Mouse (Mus musculus) kidney, adult 2 months (tissue): ENCODE data around the gene Tmprss3. TPM values are rescaled to one million over a fixed set of nuclear protein-coding genes. Genes with fewer than 3 reads are reported as not detected.

ENCODE experiments used
- DNase-seq: peaks from one replicate; pipeline ENCODE4 v3.0.0; 2021
- H3K27ac ChIP-seq: fragments of 200-500 bp; 2 replicates; pipeline ENCODE4 v1.5.1; 2012; ENCODE audit warnings: low read depth, low read length, control low read depth, inconsistent platforms; ENCODE audit not compliant: insufficient read depth
- H3K27me3 ChIP-seq: fragments of 200-500 bp; replicated peaks from 2 replicates; pipeline ENCODE4 v1.6.1; 2012; ENCODE audit warnings: mild to moderate bottlenecking, moderate library complexity, low read length, inconsistent platforms; ENCODE audit not compliant: control insufficient read depth, insufficient read depth
- H3K36me3 ChIP-seq: fragments of 200-500 bp; 2 replicates; pipeline ENCODE4 v1.6.1; 2012; ENCODE audit warnings: mild to moderate bottlenecking, moderate library complexity, low read length, inconsistent platforms; ENCODE audit not compliant: control insufficient read depth, insufficient read depth
- H3K4me1 ChIP-seq: fragments of 200-500 bp; 2 replicates; pipeline ENCODE4 v1.6.1; 2011; ENCODE audit warnings: low read length; ENCODE audit not compliant: control insufficient read depth, insufficient read depth
- H3K4me3 ChIP-seq: fragments of 200-500 bp; 2 replicates; pipeline ENCODE4 v1.5.1; 2011; ENCODE audit warnings: mild to moderate bottlenecking, low read depth, low read length, control low read depth; ENCODE audit not compliant: insufficient read depth
- CTCF ChIP-seq: fragments of 200-500 bp; conservative IDR thresholded peaks from 2 replicates; pipeline ENCODE4 v1.5.1; 2011; ENCODE audit warnings: low read depth, mild to moderate bottlenecking, control low read depth, low read length, moderate library complexity, mixed read lengths; ENCODE audit not compliant: insufficient read depth, insufficient read length
- POLR2A ChIP-seq: fragments of 200-500 bp; IDR thresholded peaks from one replicate; pipeline ENCODE4 v1.6.1; 2011; ENCODE audit warnings: low read depth, low read length, control low read depth
- WGBS: fragments of 180-500 bp; shearing (Covaris S2); methylation state at CpG from one replicate; pipeline ENCODE4 v1.1.7; 2018; 5-methylcytosine and 5-hydroxymethylcytosine counted together
- polyA plus RNA-seq: library from polyadenylated mRNA; depleted of rRNA; stranded (reverse); fragments of >200 nt; gene quantifications from 2 replicates; pipeline ENCODE4 v1.2.3, GENCODE M21; 2012

Tmprss3 gene
- polyA plus RNA-seq, 1 experiment, result 0.03 TPM

DNA sequence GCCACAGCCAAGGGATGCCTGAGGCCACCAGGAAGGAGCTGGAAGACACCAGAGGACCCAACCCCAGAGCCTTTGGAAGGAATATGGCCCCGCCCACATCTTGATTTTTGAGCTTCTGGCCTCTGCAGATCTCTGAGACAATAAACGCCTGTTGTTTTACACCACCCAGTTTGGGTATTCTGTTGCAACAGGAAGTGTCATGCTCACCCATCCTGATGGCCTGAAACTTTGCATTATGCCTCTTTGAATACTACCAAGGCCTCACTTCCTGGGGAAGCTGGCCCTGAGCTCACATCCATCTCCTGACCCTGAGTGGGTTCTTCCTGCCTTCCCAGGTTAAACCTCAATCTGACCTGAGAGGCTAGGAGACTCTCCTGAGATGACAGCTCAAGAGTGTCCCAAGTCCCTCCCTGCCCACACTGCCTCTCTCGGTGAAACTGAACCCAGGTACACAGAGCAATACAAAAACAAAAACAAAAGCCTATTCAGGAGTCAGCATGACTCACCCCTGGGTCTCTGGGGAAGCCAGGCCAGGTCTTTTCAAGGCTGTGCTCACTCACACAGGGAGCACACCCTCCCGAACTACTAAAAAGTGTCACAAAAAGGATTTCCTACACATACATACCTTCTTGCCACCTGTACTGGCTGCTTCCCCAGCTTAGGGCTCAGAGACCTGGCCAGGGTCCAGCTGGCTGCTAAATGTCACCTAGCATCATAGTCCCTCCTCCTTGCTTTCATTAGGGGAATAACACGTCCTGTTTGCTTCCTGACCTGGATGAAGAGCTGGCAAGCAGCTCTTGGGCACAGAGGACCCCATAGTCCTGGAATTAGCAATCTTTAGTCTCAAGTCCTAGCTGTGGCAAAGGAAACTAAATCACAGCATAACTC lies 17.5 kb upstream of the Tmprss3 start:
- peak; percentile 20 for DNase-seq

GRCm38 (mm10) chr17:31211881-31212280 lies 13.1 kb upstream of the Tmprss3 start:
- 89% methylated on average over 6 of the region's 6 CpGs for WGBS
- DNase-seq, result no peak
- Histone ChIP-seq H3K27me3 (no peaks in the 10 kb centered on the region), H3K27ac (no peak overlapping the region), H3K36me3 (no peaks in the 10 kb centered on the region), H3K4me1 (no peaks in the 10 kb centered on the region), H3K4me3 (no peak overlapping the region)
- TF ChIP-seq CTCF (no peak), POLR2A (no peak)

More for the DNA sequence above, 17.5 kb upstream of the Tmprss3 start:
- H3K27ac ChIP-seq, result no peak overlapping the region
- H3K4me1 ChIP-seq, result no peaks in the 10 kb centered on the region
- H3K27me3 ChIP-seq, result no peaks in the 10 kb centered on the region
- no peaks in the 10 kb centered on the region for H3K36me3 ChIP-seq
- TF ChIP-seq CTCF (no peak), POLR2A (no peak)
- 44% methylated on average over 5 of the region's 5 CpGs for WGBS
- H3K4me3 ChIP-seq, result no peak overlapping the region

DNA sequence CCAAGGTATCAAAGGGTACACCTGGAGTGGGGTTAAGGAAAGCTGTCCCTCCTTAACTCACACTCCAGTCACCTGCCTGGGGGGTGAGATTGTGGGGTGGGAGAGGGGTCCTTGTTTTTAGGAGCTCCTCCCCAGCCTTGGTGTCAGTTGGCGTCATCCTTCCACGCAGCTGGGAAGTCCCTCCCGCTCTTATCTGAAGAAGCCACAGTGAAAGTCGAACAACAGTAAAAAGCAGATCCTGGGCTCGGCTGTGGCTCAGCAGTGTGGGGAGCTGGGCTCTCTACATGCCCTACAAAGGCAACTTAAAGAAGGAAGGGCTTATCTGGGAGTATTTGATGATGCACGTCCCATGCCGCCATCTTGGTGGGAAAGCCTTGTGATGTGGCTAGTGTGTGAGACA lies 11.5 kb upstream of the Tmprss3 start:
- Histone ChIP-seq H3K36me3 (no peaks in the 10 kb centered on the region), H3K27ac (no peak overlapping the region), H3K4me1 (no peaks in the 10 kb centered on the region), H3K4me3 (no peak overlapping the region), H3K27me3 (no peaks in the 10 kb centered on the region)
- TF ChIP-seq CTCF, result no peak
- TF ChIP-seq POLR2A, result no peak
- 94% methylated on average over 7 of the region's 7 CpGs for WGBS
- no peak for DNase-seq

DNA sequence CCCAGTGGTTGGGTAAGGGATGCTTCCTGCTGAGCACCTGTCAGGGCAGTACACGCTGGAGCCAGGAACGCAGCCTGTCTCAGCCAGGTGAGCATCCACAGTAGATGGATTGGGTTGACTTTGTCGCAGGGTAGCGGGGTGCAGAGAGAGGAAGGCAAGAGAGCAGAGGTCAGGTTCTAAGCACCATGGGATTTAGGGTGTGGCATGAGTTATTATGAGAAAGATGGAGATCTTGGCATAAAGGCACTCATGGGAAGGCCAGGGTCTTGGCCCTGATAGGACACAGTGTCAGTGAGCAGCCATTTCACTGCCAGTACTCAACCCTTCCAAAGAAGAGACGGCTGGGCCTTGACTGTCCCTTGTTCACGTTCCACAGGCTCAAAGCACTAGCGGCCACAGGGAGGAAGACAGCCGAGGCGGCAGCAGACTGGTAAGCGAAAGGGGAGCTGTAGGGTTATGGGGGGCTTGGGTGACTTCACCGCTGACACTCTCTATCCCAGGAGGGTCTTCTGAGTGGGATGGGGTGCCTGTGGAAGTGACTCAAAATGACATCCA lies 10.7 kb upstream of the Tmprss3 start:
- TF ChIP-seq CTCF (no peak), POLR2A (no peak)
- DNase-seq, result no peak
- no peaks in the 10 kb centered on the region for H3K27me3 ChIP-seq
- H3K4me3 ChIP-seq, result no peak overlapping the region
- H3K4me1 ChIP-seq, result no peaks in the 10 kb centered on the region
- H3K36me3 ChIP-seq, result no peaks in the 10 kb centered on the region
- WGBS, result 94% methylated on average over 11 of the region's 11 CpGs
- no peak overlapping the region for H3K27ac ChIP-seq

- DNase-seq, result no peak
- no peaks in the 10 kb centered on the region for H3K36me3 ChIP-seq
- no peak overlapping the region for H3K27ac ChIP-seq
- H3K27me3 ChIP-seq, result no peaks in the 10 kb centered on the region
- no peaks in the 10 kb centered on the region for H3K4me1 ChIP-seq
- no peak for TF ChIP-seq CTCF
- TF ChIP-seq POLR2A, result no peak
- H3K4me3 ChIP-seq, result no peak overlapping the region
- WGBS, result 70% methylated on average over 8 of the region's 8 CpGs
Observed at GRCm38 (mm10) chr17:31208654-31209053, 9.9 kb upstream of the Tmprss3 start.

- WGBS, result 49% methylated on average over 12 of the region's 12 CpGs
- H3K27me3 ChIP-seq, result no peaks in the 10 kb centered on the region
- DNase-seq, result no peak
- H3K36me3 ChIP-seq, result no peaks in the 10 kb centered on the region
- no peak within 1 kb of the TSS for H3K27ac ChIP-seq
- TF ChIP-seq POLR2A (no peak), CTCF (no peak)
- H3K4me1 ChIP-seq, result no peaks in the 10 kb centered on the region
- H3K4me3 ChIP-seq, result no peak within 1 kb of the TSS
Observed at GRCm38 (mm10) chr17:31207771-31208334, 9.1 kb upstream of the Tmprss3 start, which contains the start of gene Ubash3a. Ubash3a (plus strand) TSS chr17:31207873.

DNA sequence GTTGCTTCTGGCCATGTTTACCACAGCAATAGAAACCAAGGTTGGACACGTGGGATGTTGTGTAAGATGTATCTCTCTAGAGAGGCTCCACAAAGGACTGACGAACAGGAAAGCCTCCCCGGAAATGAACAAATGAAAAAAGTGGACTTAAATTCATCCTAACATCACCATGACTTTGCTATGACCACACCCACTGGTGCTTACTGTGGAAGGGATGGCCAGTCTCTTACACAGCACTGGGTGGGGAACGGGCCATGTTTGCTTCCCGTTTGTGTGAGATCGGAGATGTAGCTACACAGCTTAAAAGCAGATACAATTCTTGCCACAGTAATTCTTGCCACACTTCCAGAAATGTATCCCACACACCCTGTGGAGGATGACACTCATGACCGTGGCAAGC lies 2.5 kb downstream of the Tmprss3 start:
- Histone ChIP-seq H3K27me3 (no peaks in the 10 kb centered on the region), H3K36me3 (no peaks in the 10 kb centered on the region), H3K27ac (no peak overlapping the region), H3K4me1 (no peaks in the 10 kb centered on the region), H3K4me3 (no peak overlapping the region)
- TF ChIP-seq POLR2A (no peak), CTCF (no peak)
- no peak for DNase-seq
- WGBS, result 80% methylated on average over 7 of the region's 7 CpGs
